Mouse (Mus musculus): Measurements from ENCODE around the gene Tma7. TPM values are rescaled to one million over a fixed set of nuclear protein-coding genes. Genes with fewer than 3 reads are reported as not detected.

Gene Tma7
- 746 and 747 TPM in 2 replicates for polyA plus RNA-seq (2016; fragmentation: Nextera tagmentation; extraction: Ambion mirVana)

DNA sequence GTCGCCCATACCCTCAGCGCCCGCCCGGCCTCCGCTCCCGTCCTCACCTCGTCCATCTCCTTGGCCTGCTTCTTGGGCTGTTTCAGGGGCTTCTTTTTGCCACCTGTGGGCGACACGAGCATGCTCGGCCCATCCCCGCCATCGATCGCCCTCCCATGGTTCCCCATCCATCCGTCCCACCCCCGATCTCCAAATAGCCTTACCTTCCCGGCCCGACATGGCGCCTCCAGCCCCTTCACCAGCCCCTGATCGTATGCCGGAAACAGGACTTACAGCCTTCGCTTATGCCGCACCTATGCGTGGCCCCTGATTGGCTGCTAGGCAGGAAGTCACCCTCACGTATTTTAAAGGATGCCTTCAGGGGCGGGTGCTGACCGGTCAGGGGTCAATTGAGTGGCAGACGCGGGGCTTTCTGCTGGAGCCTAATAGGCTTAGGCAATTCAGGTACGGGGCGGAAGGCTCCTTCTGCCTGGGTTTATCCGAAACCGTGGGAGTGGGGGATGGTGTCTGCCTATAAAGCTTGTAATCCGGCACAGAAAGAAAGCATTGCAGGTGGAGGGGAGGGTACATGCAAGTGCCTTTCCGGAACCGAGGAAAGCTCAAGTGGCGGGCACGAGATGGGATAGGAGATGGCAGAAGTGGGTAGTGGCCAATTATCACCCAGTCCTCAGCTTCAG, at the start of gene Tma7, which contains the start of gene Ccdc51:
Gene Tma7 (minus strand): TSS at position 464 of the 677 bp plus-strand sequence.
Gene Ccdc51 (plus strand): TSS at position 370 of the 677 bp plus-strand sequence.
- under 1% methylated on average over 37 of the region's 37 CpGs for WGBS
- peak within 1 kb of the TSS; percentile 78 for H3K27ac ChIP-seq

DNA sequence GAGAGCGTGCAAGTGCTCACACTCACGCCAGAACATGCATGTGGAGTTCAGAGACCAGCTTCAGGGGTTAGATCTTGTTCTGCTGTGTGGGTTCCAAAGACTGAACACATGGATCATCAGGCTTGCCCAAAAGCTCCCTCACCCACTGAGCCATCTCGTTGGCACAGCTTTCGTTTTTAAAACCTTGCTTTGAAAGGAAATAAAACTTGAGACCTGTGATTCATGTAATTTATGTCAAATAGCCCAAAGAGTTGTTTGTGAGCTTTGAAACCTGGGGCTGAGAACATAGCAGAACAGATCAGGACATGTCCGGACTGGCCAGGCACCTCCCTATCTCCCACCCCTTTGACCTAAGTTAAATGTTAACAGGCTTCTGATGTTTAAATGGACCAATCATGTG, 47.7 kb upstream of the Tma7 start:
- Histone ChIP-seq H3K27me3 (no peaks in the 10 kb centered on the region), H3K9ac (no peak overlapping the region), H3K27ac (no peak overlapping the region), H3K9me3 (replicated peaks) (no peaks in the 10 kb centered on the region), H3K4me1 (no peaks in the 10 kb centered on the region), H3K4me3 (no peak overlapping the region), H3K4me2 (replicated peaks) (no peak overlapping the region), H3K36me3 (no peaks in the 10 kb centered on the region)
- 91% methylated on average over 5 of the region's 5 CpGs for WGBS
- ATAC-seq (ENCODE audit: low FRiP score) = no peak

More for the DNA sequence above, at the start of gene Tma7, which contains the start of gene Ccdc51:
- Histone ChIP-seq H3K4me1 (peaks cover 23% of the 10 kb centered on the region), H3K4me2 (replicated peaks) (peak within 1 kb of the TSS; percentile 92), H3K9ac (peak within 1 kb of the TSS; percentile 88), H3K36me3 (peaks cover 19% of the 10 kb centered on the region), H3K27me3 (no peaks in the 10 kb centered on the region), H3K9me3 (replicated peaks) (no peaks in the 10 kb centered on the region), H3K4me3 (peak within 1 kb of the TSS; percentile 76)
- ATAC-seq (ENCODE audit: low FRiP score) = peak; percentile 98

DNA sequence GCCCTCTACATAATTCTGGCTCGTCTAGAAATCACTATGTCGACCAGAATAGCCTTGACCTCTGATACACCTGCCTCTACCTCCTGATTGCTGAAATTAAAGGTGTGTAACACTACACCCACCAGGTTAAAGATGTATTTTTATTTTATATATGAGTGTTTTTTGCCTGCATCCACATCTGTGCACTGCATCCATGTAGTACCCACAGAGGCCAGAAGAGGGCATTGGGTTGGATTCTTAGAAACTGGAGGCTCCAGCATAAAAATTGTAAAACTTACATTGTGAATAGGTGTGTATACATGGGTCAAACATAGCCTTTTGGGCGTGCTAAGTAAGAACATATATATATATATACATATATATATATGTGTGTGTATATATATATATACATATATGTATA, 45.8 kb upstream of the Tma7 start:
- no peak overlapping the region for H3K4me2 ChIP-seq (replicated peaks)
- no peak overlapping the region for H3K27ac ChIP-seq
- no peak for ATAC-seq (ENCODE audit: low FRiP score)
- no peak overlapping the region for H3K9ac ChIP-seq
- no peaks in the 10 kb centered on the region for H3K9me3 ChIP-seq (replicated peaks)
- H3K27me3 ChIP-seq = no peaks in the 10 kb centered on the region
- no peaks in the 10 kb centered on the region for H3K36me3 ChIP-seq
- 0 out of 2 replicates have a peak, but pooled peaks cover 1% of the 10 kb centered on the region for H3K4me1 ChIP-seq
- 56% methylated on average over 3 of the region's 3 CpGs for WGBS
- no peak overlapping the region for H3K4me3 ChIP-seq

DNA sequence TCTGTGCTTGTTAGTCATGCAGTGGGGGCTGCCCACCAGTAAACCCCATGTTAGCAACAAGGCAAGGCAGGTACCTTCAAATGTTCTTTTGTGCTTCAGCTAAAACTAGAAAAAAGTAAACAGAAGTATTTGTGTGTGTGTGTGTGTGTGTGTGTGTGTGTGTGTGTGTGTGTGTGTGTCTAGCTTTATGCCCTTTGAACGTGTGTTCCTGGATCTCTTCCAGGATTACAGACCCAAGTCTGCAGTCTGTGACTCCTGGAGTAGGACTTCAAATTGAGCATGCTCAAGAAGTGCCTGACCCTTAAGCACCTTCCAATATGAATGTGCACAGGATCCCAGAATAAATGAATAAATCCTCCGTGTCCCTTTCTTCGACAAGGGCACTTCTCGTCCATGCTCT, 44.7 kb upstream of the Tma7 start:
- Histone ChIP-seq H3K4me1 (0 out of 2 replicates have a peak, but pooled peaks cover 2% of the 10 kb centered on the region), H3K27me3 (no peaks in the 10 kb centered on the region), H3K27ac (no peak overlapping the region), H3K36me3 (no peaks in the 10 kb centered on the region), H3K9ac (no peak overlapping the region), H3K4me3 (no peak overlapping the region), H3K9me3 (replicated peaks) (no peaks in the 10 kb centered on the region), H3K4me2 (replicated peaks) (no peak overlapping the region)
- no peak for ATAC-seq (ENCODE audit: low FRiP score)
- 94% methylated on average over 4 of the region's 4 CpGs for WGBS

DNA sequence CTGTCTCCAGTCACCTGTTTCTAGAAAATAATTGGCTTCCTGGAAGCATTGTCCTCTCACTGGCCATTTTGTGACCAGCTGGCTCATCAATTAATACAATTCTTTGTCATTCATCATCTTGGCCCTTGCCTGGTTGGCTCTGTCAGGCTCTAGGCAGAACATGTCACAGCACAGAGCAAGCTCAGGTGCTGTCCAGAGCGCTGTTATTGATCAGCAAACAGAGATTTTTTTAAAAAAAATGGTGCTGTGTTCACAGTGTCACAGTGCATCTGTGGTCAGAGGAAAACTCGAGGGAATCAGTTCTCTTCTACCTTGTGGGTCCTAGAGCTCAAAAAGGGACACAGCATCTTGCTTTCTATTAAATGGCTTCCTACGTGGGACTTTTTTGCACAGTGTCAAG, 43.1 kb upstream of the Tma7 start:
- 67% methylated on average over 3 of the region's 3 CpGs for WGBS
- no peak overlapping the region for H3K27ac ChIP-seq
- 0 out of 2 replicates have a peak, but pooled peaks cover 4% of the 10 kb centered on the region for H3K36me3 ChIP-seq
- no peak overlapping the region for H3K9ac ChIP-seq
- no peaks in the 10 kb centered on the region for H3K9me3 ChIP-seq (replicated peaks)
- H3K27me3 ChIP-seq = no peaks in the 10 kb centered on the region
- ATAC-seq (ENCODE audit: low FRiP score) = no peak
- no peak overlapping the region for H3K4me3 ChIP-seq
- H3K4me1 ChIP-seq = 0 out of 2 replicates have a peak, but pooled peaks cover 2% of the 10 kb centered on the region
- H3K4me2 ChIP-seq (replicated peaks) = no peak overlapping the region

DNA sequence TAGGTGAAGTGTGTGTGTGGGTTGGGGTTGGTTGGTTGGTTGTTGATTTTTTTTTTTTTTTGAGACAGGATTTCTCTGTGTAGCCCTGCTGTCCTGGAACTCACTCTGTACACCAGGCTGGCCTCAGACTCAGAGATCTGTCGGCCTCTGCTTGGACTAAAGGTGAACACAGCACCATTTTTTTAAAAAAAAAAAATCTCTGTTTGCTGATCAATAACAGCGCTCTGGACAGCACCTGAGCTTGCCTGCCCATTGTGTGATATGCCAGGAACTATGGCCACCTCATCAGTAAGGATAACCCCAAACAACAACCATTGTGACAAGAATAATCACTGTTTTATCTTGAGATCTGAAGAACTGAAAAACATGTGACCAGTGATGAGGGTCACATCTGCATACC, 42.7 kb upstream of the Tma7 start:
- no peak for ATAC-seq (ENCODE audit: low FRiP score)
- Histone ChIP-seq H3K27me3 (no peaks in the 10 kb centered on the region), H3K4me3 (no peak overlapping the region), H3K4me1 (0 out of 2 replicates have a peak, but pooled peaks cover 2% of the 10 kb centered on the region), H3K9me3 (replicated peaks) (no peaks in the 10 kb centered on the region), H3K36me3 (0 out of 2 replicates have a peak, but pooled peaks cover 7% of the 10 kb centered on the region), H3K27ac (no peak overlapping the region), H3K4me2 (replicated peaks) (no peak overlapping the region), H3K9ac (no peak overlapping the region)
- 75% methylated on average over 2 of the region's 2 CpGs for WGBS

DNA sequence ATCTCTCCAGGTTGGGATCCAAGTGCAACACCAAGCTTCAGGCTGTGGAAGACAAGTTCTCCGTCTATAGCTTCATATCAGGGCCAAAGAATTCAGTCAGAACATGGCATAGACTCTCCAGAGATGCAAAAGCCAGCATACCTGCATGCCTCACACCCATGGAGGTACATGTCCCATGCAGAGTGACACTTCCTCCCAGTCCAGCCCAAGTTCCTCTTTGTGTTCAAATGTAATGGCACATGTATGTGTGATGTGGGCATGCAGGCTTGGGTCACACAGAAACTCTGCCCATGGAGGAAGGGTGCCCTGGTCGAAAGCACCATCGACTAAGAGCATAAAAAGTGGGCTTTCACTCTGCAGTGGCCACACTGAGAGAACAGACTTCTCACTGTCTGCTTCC, 41.8 kb upstream of the Tma7 start:
- Histone ChIP-seq H3K36me3 (peaks cover 15% of the 10 kb centered on the region), H3K27me3 (no peaks in the 10 kb centered on the region), H3K9me3 (replicated peaks) (no peaks in the 10 kb centered on the region), H3K9ac (no peak overlapping the region), H3K4me2 (replicated peaks) (no peak overlapping the region), H3K4me1 (0 out of 2 replicates have a peak, but pooled peaks cover 2% of the 10 kb centered on the region), H3K27ac (no peak overlapping the region), H3K4me3 (no peak overlapping the region)
- no peak for ATAC-seq (ENCODE audit: low FRiP score)
- 90% methylated on average over 3 of the region's 3 CpGs for WGBS

DNA sequence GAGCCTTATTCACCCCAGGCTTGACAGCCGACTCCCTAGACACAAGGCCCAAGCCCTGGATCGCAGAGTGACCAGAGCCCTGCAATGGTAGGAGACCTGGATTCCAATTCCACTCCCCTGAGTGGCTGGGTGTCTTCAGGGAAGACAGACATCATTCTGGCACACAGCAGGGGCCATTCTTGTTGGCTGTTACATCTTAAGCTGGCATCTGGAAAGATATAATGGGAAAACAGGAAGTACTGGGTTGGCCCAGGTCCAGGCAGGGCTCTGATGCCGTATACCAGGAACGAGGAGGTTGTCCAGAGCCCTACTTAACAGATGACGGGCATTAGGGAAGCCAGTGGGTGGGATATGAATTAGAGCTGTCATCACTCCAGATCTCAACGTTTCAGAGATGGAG, 40.9 kb upstream of the Tma7 start:
- Histone ChIP-seq H3K4me2 (replicated peaks) (no peak overlapping the region), H3K4me3 (no peak overlapping the region), H3K9me3 (replicated peaks) (no peaks in the 10 kb centered on the region), H3K4me1 (0 out of 2 replicates have a peak, but pooled peaks cover 2% of the 10 kb centered on the region), H3K27me3 (no peaks in the 10 kb centered on the region), H3K27ac (no peak overlapping the region), H3K36me3 (peaks cover 24% of the 10 kb centered on the region), H3K9ac (no peak overlapping the region; the same call in 1 of the 2 replicates)
- no peak for ATAC-seq (ENCODE audit: low FRiP score)
- 67% methylated on average over 6 of the region's 6 CpGs for WGBS

DNA sequence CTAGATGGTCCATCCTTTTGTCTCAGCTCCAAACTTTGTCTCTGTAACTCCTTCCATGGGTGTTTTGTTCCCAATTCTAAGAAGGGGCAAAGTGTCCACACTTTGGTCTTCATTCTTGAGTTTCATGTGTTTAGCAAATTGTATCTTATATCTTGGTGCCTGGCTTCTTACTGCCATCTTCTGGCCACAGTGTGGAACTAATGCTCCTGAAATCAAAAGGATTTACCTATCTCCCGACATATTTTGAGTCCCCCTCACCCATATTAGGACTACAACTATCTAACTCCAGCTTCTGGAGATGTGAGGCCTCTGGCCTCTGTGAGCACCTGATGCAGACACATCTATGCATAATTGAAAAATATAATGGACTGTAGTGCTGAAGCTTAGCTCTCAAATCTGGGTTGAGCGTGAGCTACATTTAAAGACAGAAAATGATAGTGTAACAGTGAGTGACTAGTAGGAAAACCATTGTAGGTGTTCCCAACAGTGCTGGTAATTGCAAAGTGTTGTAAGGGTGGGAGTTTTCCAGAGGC, 40.2 kb upstream of the Tma7 start:
- H3K27ac ChIP-seq = no peak overlapping the region
- no peak overlapping the region for H3K4me2 ChIP-seq (replicated peaks)
- no peak overlapping the region for H3K4me3 ChIP-seq
- no peak overlapping the region for H3K9ac ChIP-seq
- H3K27me3 ChIP-seq = no peaks in the 10 kb centered on the region
- no peaks in the 10 kb centered on the region for H3K9me3 ChIP-seq (replicated peaks)
- no peak for ATAC-seq (ENCODE audit: low FRiP score)
- WGBS = 53% methylated on average over 2 of the region's 2 CpGs
- 0 out of 2 replicates have a peak, but pooled peaks cover 2% of the 10 kb centered on the region for H3K4me1 ChIP-seq
- H3K36me3 ChIP-seq = peaks cover 31% of the 10 kb centered on the region

DNA sequence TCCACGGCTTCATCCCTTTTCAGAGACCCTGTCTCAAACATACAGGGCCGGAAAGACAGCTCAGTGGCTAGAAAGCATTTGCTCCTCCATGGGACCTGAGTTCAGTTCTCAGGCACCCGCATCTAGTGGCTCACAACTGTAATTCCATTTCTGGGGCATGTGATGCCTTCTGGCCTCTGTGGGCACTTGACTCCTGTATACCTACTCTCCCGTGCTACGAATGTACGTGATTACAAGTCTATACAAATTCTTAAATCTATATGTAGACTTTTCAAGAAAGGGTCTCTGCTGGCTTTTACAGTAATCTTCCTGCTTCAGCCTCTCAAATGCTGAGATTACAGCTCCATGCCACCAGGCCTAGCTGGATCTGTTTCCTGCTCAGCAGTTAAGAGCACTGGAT, 38.6 kb upstream of the Tma7 start:
- Histone ChIP-seq H3K9ac (no peak overlapping the region), H3K4me2 (replicated peaks) (no peak overlapping the region), H3K27ac (no peak overlapping the region), H3K4me1 (0 out of 2 replicates have a peak, but pooled peaks cover 2% of the 10 kb centered on the region), H3K27me3 (no peaks in the 10 kb centered on the region), H3K36me3 (peaks cover 48% of the 10 kb centered on the region), H3K9me3 (replicated peaks) (no peaks in the 10 kb centered on the region), H3K4me3 (no peak overlapping the region)
- 85% methylated on average over 6 of the region's 6 CpGs for WGBS
- ATAC-seq (ENCODE audit: low FRiP score) = no peak

DNA sequence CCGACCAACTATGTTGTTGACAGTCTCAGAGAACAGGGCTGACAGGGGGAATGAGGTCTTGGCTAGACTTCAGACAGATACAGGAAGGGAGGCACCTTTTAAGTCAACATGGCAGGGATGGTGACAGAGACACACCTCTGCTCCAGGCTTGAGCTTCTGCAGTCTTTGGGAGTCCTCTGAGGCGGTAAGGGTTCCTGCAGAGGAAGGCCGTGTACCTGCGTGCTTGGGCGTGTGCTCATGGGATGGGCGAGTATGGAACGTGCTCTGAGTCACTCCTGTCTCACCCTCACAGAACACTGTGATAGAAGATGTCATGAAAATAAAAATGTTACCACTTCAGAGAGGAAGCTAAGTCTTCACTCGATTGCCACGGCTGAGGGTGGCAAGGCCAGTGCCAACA, 37.2 kb upstream of the Tma7 start:
- Histone ChIP-seq H3K4me1 (0 out of 2 replicates have a peak, but pooled peaks cover 2% of the 10 kb centered on the region), H3K27me3 (no peaks in the 10 kb centered on the region), H3K4me3 (no peak overlapping the region), H3K27ac (no peak overlapping the region), H3K9ac (no peak overlapping the region), H3K9me3 (replicated peaks) (no peaks in the 10 kb centered on the region), H3K36me3 (peaks cover 61% of the 10 kb centered on the region), H3K4me2 (replicated peaks) (no peak overlapping the region)
- ATAC-seq (ENCODE audit: low FRiP score) = no peak
- 96% methylated on average over 9 of the region's 9 CpGs for WGBS

DNA sequence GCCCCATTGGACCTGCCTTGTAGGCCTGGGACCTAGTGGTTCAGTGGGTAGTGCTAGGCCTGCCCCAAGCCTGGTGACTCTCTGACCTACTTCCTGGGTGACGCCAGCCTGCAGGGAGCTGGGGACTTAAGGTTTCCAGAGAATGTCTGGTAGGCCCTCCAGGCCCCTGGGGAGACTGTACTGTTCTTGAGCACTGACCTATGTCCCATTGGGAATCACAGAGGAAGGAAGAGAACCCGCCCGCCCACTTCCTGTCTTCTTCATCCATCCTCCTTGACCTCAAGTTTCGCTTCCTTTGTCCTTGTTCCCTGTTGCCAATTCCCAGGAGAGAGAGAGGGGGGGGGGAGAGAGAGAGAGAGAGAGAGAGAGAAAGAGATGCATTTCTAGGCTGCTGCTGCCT, 35.7 kb upstream of the Tma7 start:
- H3K4me1 ChIP-seq = no peaks in the 10 kb centered on the region
- ATAC-seq (ENCODE audit: low FRiP score) = no peak
- no peak overlapping the region for H3K9ac ChIP-seq
- H3K36me3 ChIP-seq = peaks cover 76% of the 10 kb centered on the region
- H3K4me2 ChIP-seq (replicated peaks) = no peak overlapping the region
- WGBS = 85% methylated on average over 4 of the region's 4 CpGs
- H3K27me3 ChIP-seq = no peaks in the 10 kb centered on the region
- no peak overlapping the region for H3K4me3 ChIP-seq
- H3K9me3 ChIP-seq (replicated peaks) = no peaks in the 10 kb centered on the region
- no peak overlapping the region for H3K27ac ChIP-seq
